Comparison of ENCODE assay signal across 10 mouse cellular contexts in genomic region chr9:47091796-47092195, GRCm38 (mm10).
"Had no signal": no experiment of that assay in that cellular context is flagged by ENCODE, and none has a peak within 500 bp of the region (broad histone marks: within the 10 kb centered on the region; RNA-seq: fewer than 3 reads in every experiment).

No protein-coding gene starts in this region.

- H3K4me1 ChIP-seq: kidney, embryonic 15.5 days; limb, embryonic 15.5 days; liver, embryonic 12.5 days; midbrain, embryonic 12.5 days had no signal

- H3K9ac ChIP-seq: kidney, embryonic 15.5 days; limb, embryonic 15.5 days; liver, embryonic 12.5 days; midbrain, embryonic 12.5 days; neural tube, embryonic 13.5 days had no signal

- ATAC-seq: liver, embryonic 12.5 days; midbrain, embryonic 16.5 days had no signal

- H3K9me3 ChIP-seq: kidney, embryonic 15.5 days; limb, embryonic 15.5 days; liver, embryonic 12.5 days; midbrain, embryonic 12.5 days; neural tube, embryonic 13.5 days had no signal

- H3K4me2 ChIP-seq: kidney, embryonic 15.5 days; limb, embryonic 15.5 days; liver, embryonic 12.5 days; midbrain, embryonic 12.5 days; neural tube, embryonic 13.5 days had no signal

- H3K27me3 ChIP-seq: kidney, embryonic 15.5 days; liver, embryonic 12.5 days; midbrain, embryonic 12.5 days; neural tube, embryonic 13.5 days had no signal

- H3K4me3 ChIP-seq: kidney, embryonic 15.5 days; limb, embryonic 15.5 days; liver, embryonic 12.5 days; midbrain, embryonic 12.5 days; neural tube, embryonic 13.5 days had no signal

- H3K27ac ChIP-seq: kidney, embryonic 15.5 days; limb, embryonic 15.5 days; liver, embryonic 12.5 days; midbrain, embryonic 12.5 days; neural tube, embryonic 13.5 days had no signal

- DNase-seq: kidney, adult 2 months; kidney, postnatal 14 days; retina, postnatal 1 day; thymus, postnatal 4 days had no signal

- H3K36me3 ChIP-seq: kidney, embryonic 15.5 days; limb, embryonic 15.5 days; liver, embryonic 12.5 days; midbrain, embryonic 12.5 days; neural tube, embryonic 13.5 days had no signal
